In genomic region chr5:50146926-50147325, GRCm38 (mm10) we compare ENCODE assay signal across 8 mouse cellular contexts.
DNase-seq lines count a peak whose midpoint lies in the region; ATAC-seq and TF ChIP-seq lines count a peak whose summit lies in the region.

No protein-coding gene starts in this region.

- no peaks in the 10 kb centered on the region for H3K36me3 ChIP-seq in forebrain, embryonic 10.5 days (replicated peaks)

- H3K9me3 ChIP-seq in forebrain, embryonic 10.5 days, result no peaks in the 10 kb centered on the region

- no peak for TF ChIP-seq CTCF in cerebellum, adult 2 months (IDR thresholded peaks at IDR 0.05; ENCODE audit: borderline replicate concordance, insufficient read depth, low read depth, low read length)

- peak; percentile 5 to 7 for DNase-seq in cerebellum, adult 2 months
- no peak for DNase-seq in cerebellum, adult 8-10 months
- DNase-seq in right cerebral cortex, postnatal 4 days, result peak; percentile 5
- DNase-seq in right cerebral cortex, adult 18-20 months, result no peak
- DNase-seq in kidney, postnatal 25 days, result peak; percentile 55 to 66
- DNase-seq in testis, postnatal 10 days (ENCODE audit: low spot score), result peak; percentile 82
- no peak for DNase-seq in forebrain, embryonic 10.5 days (ENCODE audit: extremely low spot score, low spot score)

- WGBS in cerebellum, adult 2 months, result 10% methylated on average over 3 of the region's 3 CpGs
- 86% methylated on average over 3 of the region's 3 CpGs for WGBS in forebrain, embryonic 10.5 days

- no peaks in the 10 kb centered on the region for H3K4me1 ChIP-seq in cerebellum, adult 2 months (ENCODE audit: control insufficient read depth, insufficient read depth, low read length)
- no peaks in the 10 kb centered on the region for H3K4me1 ChIP-seq in forebrain, embryonic 10.5 days

- ATAC-seq in CD4-positive, CD25-positive, alpha-beta regulatory T cell, adult 4 months, result no peak

- no peak overlapping the region for H3K4me3 ChIP-seq in cerebellum, adult 2 months (replicated peaks; ENCODE audit: insufficient read depth, low read depth, low read length)
- no peak overlapping the region for H3K4me3 ChIP-seq in forebrain, embryonic 10.5 days

- H3K27me3 ChIP-seq in cerebellum, adult 2 months (ENCODE audit: control insufficient read depth, insufficient read depth, low read length), result no peaks in the 10 kb centered on the region
- H3K27me3 ChIP-seq in forebrain, embryonic 10.5 days (ENCODE audit: poor library complexity, severe bottlenecking), result no peaks in the 10 kb centered on the region

- H3K27ac ChIP-seq in cerebellum, adult 2 months (ENCODE audit: insufficient read depth, low read length), result no peak overlapping the region
- no peak overlapping the region for H3K27ac ChIP-seq in forebrain, embryonic 10.5 days

- TF ChIP-seq POLR2A in cerebellum, adult 2 months (IDR thresholded peaks at IDR 0.05; ENCODE audit: borderline replicate concordance, insufficient read depth, low read length), result no peak

Comparison
In these comparisons a context has a peak if more than half of its experiments do, and no peak if none do; other contexts are left out.
1. DNase-seq: peak in cerebellum, adult 2 months (2 of 2), right cerebral cortex, postnatal 4 days (single experiment), kidney, postnatal 25 days (2 of 2) and testis, postnatal 10 days (single experiment); none in cerebellum, adult 8-10 months (single experiment), right cerebral cortex, adult 18-20 months (single experiment) and forebrain, embryonic 10.5 days (single experiment).